Mouse (Mus musculus): ENCODE measurements around the gene Oxld1. TPM values are rescaled to one million over a fixed set of nuclear protein-coding genes. Genes with fewer than 3 reads are reported as not detected.

Gene Oxld1
- polyA plus RNA-seq, 1 experiment from 2014 or later: 13.1 TPM

- H3K4me2 ChIP-seq: peak overlapping the region; percentile 98
- peak overlapping the region; percentile 83 for H3K4me3 ChIP-seq
- no peaks in the 10 kb centered on the region for H3K9me3 ChIP-seq
- ATAC-seq (ENCODE audit: insufficient number of reproducible peaks, low FRiP score, low TSS enrichment, low read depth): no peak
- H3K9ac ChIP-seq: peak overlapping the region; percentile 12
- H3K27me3 ChIP-seq: no peaks in the 10 kb centered on the region
- H3K36me3 ChIP-seq: peaks cover 49% of the 10 kb centered on the region
- WGBS: 18% methylated on average over 3 of the region's 3 CpGs
- H3K4me1 ChIP-seq: peaks cover 37% of the 10 kb centered on the region
- 0 out of 2 replicates have a peak overlapping the region, but pooled peaks have one; percentile 85 for H3K27ac ChIP-seq
Measured at GRCm38 (mm10) chr11:120492878-120493203, 35.0 kb upstream of the Oxld1 start.

GRCm38 (mm10) chr11:120492024-120492877, 34.4 kb upstream of the Oxld1 start:
- Histone ChIP-seq H3K9me3 (no peaks in the 10 kb centered on the region), H3K4me2 (peak overlapping the region; percentile 98), H3K36me3 (peaks cover 49% of the 10 kb centered on the region), H3K9ac (peak overlapping the region; percentile 79), H3K4me3 (peak overlapping the region; percentile 83), H3K27me3 (no peaks in the 10 kb centered on the region), H3K4me1 (peaks cover 37% of the 10 kb centered on the region), H3K27ac (peak overlapping the region; percentile 85)
- under 1% methylated on average over 48 of the region's 48 CpGs for WGBS
- peak; percentile 8; the same call in 1 of the 2 replicates for ATAC-seq (ENCODE audit: insufficient number of reproducible peaks, low FRiP score, low TSS enrichment, low read depth)

GRCm38 (mm10) chr11:120491317-120492023, 33.6 kb upstream of the Oxld1 start, which contains the start of gene Slc25a10:
Gene Slc25a10 (plus strand): TSS chr11:120491840.
- Histone ChIP-seq H3K4me3 (peak within 1 kb of the TSS; percentile 83), H3K4me2 (peak within 1 kb of the TSS; percentile 98), H3K36me3 (peaks cover 49% of the 10 kb centered on the region), H3K9ac (peak within 1 kb of the TSS; percentile 79), H3K27me3 (no peaks in the 10 kb centered on the region), H3K27ac (peak within 1 kb of the TSS; percentile 85), H3K4me1 (peaks cover 37% of the 10 kb centered on the region), H3K9me3 (no peaks in the 10 kb centered on the region)
- peak; percentile 83 for ATAC-seq (ENCODE audit: insufficient number of reproducible peaks, low FRiP score, low TSS enrichment, low read depth)
- under 1% methylated on average over 35 of the region's 35 CpGs for WGBS

- no peak overlapping the region for H3K9ac ChIP-seq
- peaks cover 43% of the 10 kb centered on the region for H3K4me1 ChIP-seq
- WGBS: 35% methylated on average over 4 of the region's 4 CpGs
- H3K4me3 ChIP-seq: no peak overlapping the region
- ATAC-seq (ENCODE audit: insufficient number of reproducible peaks, low FRiP score, low TSS enrichment, low read depth): no peak
- H3K27me3 ChIP-seq: no peaks in the 10 kb centered on the region
- peak overlapping the region; percentile 85 for H3K27ac ChIP-seq
- H3K4me2 ChIP-seq: peak overlapping the region; percentile 98; the same call in 1 of the 2 replicates
- H3K36me3 ChIP-seq: peaks cover 42% of the 10 kb centered on the region
- no peaks in the 10 kb centered on the region for H3K9me3 ChIP-seq
Measured at GRCm38 (mm10) chr11:120490291-120491046, 32.6 kb upstream of the Oxld1 start.

- H3K36me3 ChIP-seq: peaks cover 30% of the 10 kb centered on the region
- H3K9me3 ChIP-seq: no peaks in the 10 kb centered on the region
- H3K27ac ChIP-seq: no peak overlapping the region; the same call in 1 of the 2 replicates
- H3K4me2 ChIP-seq: no peak overlapping the region
- 56% methylated on average over 4 of the region's 4 CpGs for WGBS
- no peak overlapping the region for H3K4me3 ChIP-seq
- no peaks in the 10 kb centered on the region for H3K27me3 ChIP-seq
- H3K4me1 ChIP-seq: peaks cover 47% of the 10 kb centered on the region
- no peak overlapping the region for H3K9ac ChIP-seq
- ATAC-seq (ENCODE audit: insufficient number of reproducible peaks, low FRiP score, low TSS enrichment, low read depth): no peak
Measured at GRCm38 (mm10) chr11:120489054-120489761, 31.3 kb upstream of the Oxld1 start.

- Histone ChIP-seq H3K36me3 (peaks cover 29% of the 10 kb centered on the region), H3K9ac (no peak overlapping the region), H3K27ac (no peak overlapping the region), H3K9me3 (no peaks in the 10 kb centered on the region), H3K4me2 (no peak overlapping the region), H3K4me3 (no peak overlapping the region), H3K4me1 (peaks cover 49% of the 10 kb centered on the region), H3K27me3 (no peaks in the 10 kb centered on the region)
- no peak for ATAC-seq (ENCODE audit: insufficient number of reproducible peaks, low FRiP score, low TSS enrichment, low read depth)
- WGBS: 80% methylated on average over 4 of the region's 4 CpGs
Measured at GRCm38 (mm10) chr11:120488516-120488915, 30.6 kb upstream of the Oxld1 start.

GRCm38 (mm10) chr11:120485251-120485650, 27.4 kb upstream of the Oxld1 start:
- peaks cover 58% of the 10 kb centered on the region for H3K36me3 ChIP-seq
- no peaks in the 10 kb centered on the region for H3K27me3 ChIP-seq
- 0 out of 2 replicates have a peak overlapping the region, but pooled peaks have one; percentile 84 for H3K27ac ChIP-seq
- peak overlapping the region; percentile 93 for H3K9ac ChIP-seq
- H3K9me3 ChIP-seq: no peaks in the 10 kb centered on the region
- ATAC-seq (ENCODE audit: insufficient number of reproducible peaks, low FRiP score, low TSS enrichment, low read depth): no peak
- H3K4me3 ChIP-seq: peak overlapping the region; percentile 80
- WGBS: 8% methylated on average over 10 of the region's 10 CpGs
- peak overlapping the region; percentile 71 for H3K4me2 ChIP-seq
- H3K4me1 ChIP-seq: peaks cover 23% of the 10 kb centered on the region

DNA sequence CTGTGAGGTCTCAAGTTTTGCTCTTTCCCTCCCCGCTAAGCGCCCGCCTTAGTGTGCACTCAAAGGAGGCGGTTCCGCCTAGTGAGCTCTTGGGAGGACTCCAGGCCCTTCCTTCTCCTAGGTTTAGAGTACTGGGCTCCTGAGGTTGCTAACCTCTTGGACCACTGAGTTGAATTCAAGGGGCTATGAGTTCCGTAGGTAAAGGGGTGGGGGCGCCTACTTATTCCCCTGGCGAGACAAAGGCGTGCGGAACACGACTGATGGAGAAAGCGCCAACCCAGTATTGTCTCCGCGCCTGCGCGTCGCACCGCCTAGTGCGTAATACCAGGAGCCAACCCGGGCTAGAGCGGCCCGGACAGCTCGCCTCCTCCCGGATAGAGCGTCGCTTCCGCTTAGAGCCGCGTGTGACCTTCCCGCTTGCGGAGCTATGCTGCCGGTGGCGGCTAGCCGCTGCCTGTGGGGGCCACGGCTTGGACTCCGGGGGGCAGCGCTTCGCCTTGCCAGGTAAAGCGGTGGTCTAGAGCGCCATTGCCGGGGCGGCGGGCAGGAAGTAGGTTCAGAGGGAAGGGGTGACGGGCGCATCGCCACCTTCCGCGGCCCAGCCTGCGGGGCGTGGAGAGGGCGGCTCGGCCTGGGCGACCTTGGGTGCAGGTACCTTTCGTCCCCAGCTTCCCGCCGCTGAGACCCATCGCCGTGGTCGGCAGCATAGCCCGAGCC, 26.6 kb upstream of the Oxld1 start, which contains the start of gene Mrpl12:
Gene Mrpl12, plus strand, starts transcription at position 349 of the 717 bp plus-strand sequence.
- peak; percentile 91 for ATAC-seq (ENCODE audit: insufficient number of reproducible peaks, low FRiP score, low TSS enrichment, low read depth)
- H3K27ac ChIP-seq: peak within 1 kb of the TSS; percentile 84
- no peaks in the 10 kb centered on the region for H3K9me3 ChIP-seq
- H3K9ac ChIP-seq: peak within 1 kb of the TSS; percentile 93
- peak within 1 kb of the TSS; percentile 80 for H3K4me3 ChIP-seq
- peaks cover 65% of the 10 kb centered on the region for H3K36me3 ChIP-seq
- no peaks in the 10 kb centered on the region for H3K27me3 ChIP-seq
- H3K4me1 ChIP-seq: peaks cover 19% of the 10 kb centered on the region
- peak within 1 kb of the TSS; percentile 71 for H3K4me2 ChIP-seq
- WGBS: under 1% methylated on average over 60 of the region's 60 CpGs

GRCm38 (mm10) chr11:120483448-120483934, 25.6 kb upstream of the Oxld1 start:
- H3K4me2 ChIP-seq: peak overlapping the region; percentile 71; the same call in 1 of the 2 replicates
- peak overlapping the region; percentile 84; the same call in 1 of the 2 replicates for H3K27ac ChIP-seq
- H3K4me1 ChIP-seq: peaks cover 17% of the 10 kb centered on the region
- 0 out of 2 replicates have a peak overlapping the region, but pooled peaks have one; percentile 45 for H3K9ac ChIP-seq
- peak overlapping the region; percentile 80 for H3K4me3 ChIP-seq
- H3K27me3 ChIP-seq: no peaks in the 10 kb centered on the region
- no peaks in the 10 kb centered on the region for H3K9me3 ChIP-seq
- WGBS: 86% methylated on average over 7 of the region's 7 CpGs
- peaks cover 67% of the 10 kb centered on the region for H3K36me3 ChIP-seq
- no peak for ATAC-seq (ENCODE audit: insufficient number of reproducible peaks, low FRiP score, low TSS enrichment, low read depth)

GRCm38 (mm10) chr11:120472052-120472451, 14.2 kb upstream of the Oxld1 start:
- Histone ChIP-seq H3K4me3 (no peak overlapping the region), H3K27ac (no peak overlapping the region), H3K4me2 (no peak overlapping the region), H3K36me3 (peaks cover 76% of the 10 kb centered on the region), H3K27me3 (no peaks in the 10 kb centered on the region), H3K4me1 (peaks cover 10% of the 10 kb centered on the region), H3K9me3 (no peaks in the 10 kb centered on the region), H3K9ac (no peak overlapping the region)
- ATAC-seq (ENCODE audit: insufficient number of reproducible peaks, low FRiP score, low TSS enrichment, low read depth): no peak
- WGBS: 95% methylated on average over 6 of the region's 6 CpGs

All from limb, embryonic 15.5 days (tissue).